Mouse (Mus musculus) kidney, adult 9 months (tissue): Measurements from ENCODE around the gene Krt76.

Experiments
- DNase-seq: peaks from one replicate; pipeline ENCODE4 v3.0.0; 2022

Krt76 gene

GRCm38 (mm10) chr15:101859735-101860170, 33.0 kb downstream of the Krt76 start:
- DNase-seq, result peak; percentile 30

GRCm38 (mm10) chr15:101858673-101859425, 33.9 kb downstream of the Krt76 start:
- DNase-seq, result no peak

GRCm38 (mm10) chr15:101856696-101857095, 36.0 kb downstream of the Krt76 start:
- DNase-seq, result no peak

GRCm38 (mm10) chr15:101855732-101856131, 37.0 kb downstream of the Krt76 start:
- DNase-seq, result no peak

GRCm38 (mm10) chr15:101854294-101854693, 38.4 kb downstream of the Krt76 start:
- no peak for DNase-seq

- DNase-seq, result no peak
These were observed 40.1 kb downstream of the Krt76 start for GRCm38 (mm10) chr15:101852571-101852970.

- no peak for DNase-seq
These were observed 42.0 kb downstream of the Krt76 start, which contains the start of gene Krt1 for GRCm38 (mm10) chr15:101850694-101851093. Gene Krt1 (minus strand): TSS chr15:101850794.

- peak; percentile 8 for DNase-seq
These were observed 46.7 kb downstream of the Krt76 start for GRCm38 (mm10) chr15:101845971-101846403.

- DNase-seq, result no peak
These were observed 49.5 kb downstream of the Krt76 start for GRCm38 (mm10) chr15:101843192-101843591.

GRCm38 (mm10) chr15:101834784-101835328, 57.9 kb downstream of the Krt76 start:
- no peak for DNase-seq
